Mouse (Mus musculus) hindbrain, embryonic 13.5 days (tissue): Measurements from ENCODE around the gene Lrrtm4. TPM values are rescaled to one million over a fixed set of nuclear protein-coding genes. Genes with fewer than 3 reads are reported as not detected.

Experiments used
- ATAC-seq: fragments of 200-750 bp; cut with Nextera tagmentation; 2 replicates; pipeline ENCODE4 v1.8.0; 2017; ENCODE audit warnings: moderate TSS enrichment; ENCODE audit not compliant: low FRiP score
- H3K27ac ChIP-seq: fragments of 300-500 bp; sonication (generic); 2 replicates; pipeline ENCODE4 v1.5.1; 2015; ENCODE audit warnings: inconsistent platforms, mild to moderate bottlenecking, moderate library complexity
- H3K27me3 ChIP-seq: fragments of 300-500 bp; sonication (generic); 2 replicates; pipeline ENCODE4 v1.6.1; 2015; ENCODE audit warnings: mild to moderate bottlenecking, inconsistent platforms
- H3K36me3 ChIP-seq: fragments of 300-500 bp; sonication (generic); 2 replicates; pipeline ENCODE4 v1.6.1; 2015; ENCODE audit warnings: mild to moderate bottlenecking, inconsistent platforms
- H3K4me1 ChIP-seq: fragments of 300-500 bp; sonication (generic); replicated peaks from 2 replicates; pipeline ENCODE4 v1.6.1; 2015; ENCODE audit warnings: inconsistent platforms
- H3K4me2 ChIP-seq: fragments of 300-500 bp; sonication (generic); 2 replicates; pipeline ENCODE4 v1.6.1; 2015; ENCODE audit warnings: inconsistent platforms, mild to moderate bottlenecking, moderate library complexity
- H3K4me3 ChIP-seq: fragments of 300-500 bp; sonication (generic); 2 replicates; pipeline ENCODE4 v1.5.1; 2015; ENCODE audit warnings: mild to moderate bottlenecking, inconsistent platforms
- H3K9ac ChIP-seq: fragments of 300-500 bp; sonication (generic); 2 replicates; pipeline ENCODE4 v1.6.1; 2015; ENCODE audit warnings: mild to moderate bottlenecking, inconsistent platforms
- H3K9me3 ChIP-seq: fragments of 300-500 bp; sonication (generic); 2 replicates; pipeline ENCODE4 v1.6.1; 2016; ENCODE audit warnings: inconsistent platforms
- WGBS: fragments of 180-500 bp; shearing (Covaris S2); methylation state at CpG from one replicate; pipeline ENCODE4 v1.1.7; 2015; 5-methylcytosine and 5-hydroxymethylcytosine counted together
- polyA plus RNA-seq: library from polyadenylated mRNA; unstranded; fragments of >200 nt; fragmentation: Nextera tagmentation; extraction: Ambion mirVana; gene quantifications from 2 replicates; pipeline ENCODE4 v1.2.1, GENCODE M21; 2015

Gene Lrrtm4
- polyA plus RNA-seq, 1 experiment from 2014 or later, result 12.8 TPM

GRCm38 (mm10) chr6:80582225-80582624, 563.5 kb downstream of the Lrrtm4 start:
- Histone ChIP-seq H3K27me3 (no peaks in the 10 kb centered on the region), H3K9ac (no peak overlapping the region), H3K4me1 (no peaks in the 10 kb centered on the region), H3K27ac (no peak overlapping the region), H3K9me3 (no peaks in the 10 kb centered on the region), H3K4me3 (no peak overlapping the region), H3K4me2 (no peak overlapping the region), H3K36me3 (no peaks in the 10 kb centered on the region)
- 92% methylated on average over 1 of the region's 1 CpGs for WGBS
- no peak for ATAC-seq

- no peak overlapping the region for H3K4me3 ChIP-seq
- no peaks in the 10 kb centered on the region for H3K9me3 ChIP-seq
- no peaks in the 10 kb centered on the region for H3K4me1 ChIP-seq
- H3K36me3 ChIP-seq, result no peaks in the 10 kb centered on the region
- no peak for ATAC-seq
- WGBS, result 54% methylated on average over 1 of the region's 1 CpGs
- no peak overlapping the region for H3K27ac ChIP-seq
- no peak overlapping the region for H3K9ac ChIP-seq
- no peak overlapping the region for H3K4me2 ChIP-seq
- no peaks in the 10 kb centered on the region for H3K27me3 ChIP-seq
Measured at GRCm38 (mm10) chr6:80589776-80590175, 571.1 kb downstream of the Lrrtm4 start.

GRCm38 (mm10) chr6:80619508-80619907, 600.8 kb downstream of the Lrrtm4 start:
- H3K4me1 ChIP-seq, result no peaks in the 10 kb centered on the region
- no peak for ATAC-seq
- no peak overlapping the region for H3K4me3 ChIP-seq
- no peak overlapping the region for H3K9ac ChIP-seq
- H3K36me3 ChIP-seq, result no peaks in the 10 kb centered on the region
- 86% methylated on average over 2 of the region's 2 CpGs for WGBS
- H3K9me3 ChIP-seq, result no peaks in the 10 kb centered on the region
- no peaks in the 10 kb centered on the region for H3K27me3 ChIP-seq
- no peak overlapping the region for H3K4me2 ChIP-seq
- H3K27ac ChIP-seq, result no peak overlapping the region

- H3K27me3 ChIP-seq, result no peaks in the 10 kb centered on the region
- no peak overlapping the region for H3K4me3 ChIP-seq
- WGBS, result 91% methylated on average over 6 of the region's 6 CpGs
- ATAC-seq, result no peak
- H3K4me2 ChIP-seq, result no peak overlapping the region
- H3K36me3 ChIP-seq, result no peaks in the 10 kb centered on the region
- H3K27ac ChIP-seq, result no peak overlapping the region
- H3K9ac ChIP-seq, result no peak overlapping the region
- no peaks in the 10 kb centered on the region for H3K4me1 ChIP-seq
- H3K9me3 ChIP-seq, result no peaks in the 10 kb centered on the region
Measured at GRCm38 (mm10) chr6:80622676-80623334, 604.1 kb downstream of the Lrrtm4 start.

GRCm38 (mm10) chr6:80625509-80625908, 606.8 kb downstream of the Lrrtm4 start:
- ATAC-seq, result no peak
- 94% methylated on average over 4 of the region's 4 CpGs for WGBS
- H3K27ac ChIP-seq, result no peak overlapping the region
- no peak overlapping the region for H3K4me2 ChIP-seq
- no peaks in the 10 kb centered on the region for H3K27me3 ChIP-seq
- H3K9me3 ChIP-seq, result no peaks in the 10 kb centered on the region
- H3K36me3 ChIP-seq, result no peaks in the 10 kb centered on the region
- H3K4me3 ChIP-seq, result no peak overlapping the region
- no peaks in the 10 kb centered on the region for H3K4me1 ChIP-seq
- H3K9ac ChIP-seq, result no peak overlapping the region

GRCm38 (mm10) chr6:80662729-80663128, 644.1 kb downstream of the Lrrtm4 start:
- 84% methylated on average over 5 of the region's 5 CpGs for WGBS
- no peak for ATAC-seq
- Histone ChIP-seq H3K9ac (no peak overlapping the region), H3K4me2 (no peak overlapping the region), H3K36me3 (no peaks in the 10 kb centered on the region), H3K27me3 (no peaks in the 10 kb centered on the region), H3K4me3 (no peak overlapping the region), H3K9me3 (no peaks in the 10 kb centered on the region), H3K27ac (no peak overlapping the region), H3K4me1 (0 out of 2 replicates have a peak, but pooled peaks cover 3% of the 10 kb centered on the region)

- no peaks in the 10 kb centered on the region for H3K36me3 ChIP-seq
- H3K4me3 ChIP-seq, result no peak overlapping the region
- peak; percentile 63; the same call in 1 of the 2 replicates for ATAC-seq
- H3K4me1 ChIP-seq, result 0 out of 2 replicates have a peak, but pooled peaks cover 3% of the 10 kb centered on the region
- H3K9me3 ChIP-seq, result no peaks in the 10 kb centered on the region
- no peak overlapping the region for H3K9ac ChIP-seq
- 47% methylated on average over 4 of the region's 4 CpGs for WGBS
- no peaks in the 10 kb centered on the region for H3K27me3 ChIP-seq
- H3K4me2 ChIP-seq, result no peak overlapping the region
- no peak overlapping the region for H3K27ac ChIP-seq
Measured at GRCm38 (mm10) chr6:80664039-80664438, 645.4 kb downstream of the Lrrtm4 start.

GRCm38 (mm10) chr6:80704183-80704582, 685.5 kb downstream of the Lrrtm4 start:
- no peak overlapping the region for H3K4me3 ChIP-seq
- H3K9me3 ChIP-seq, result no peaks in the 10 kb centered on the region
- WGBS, result 45% methylated on average over 2 of the region's 2 CpGs
- no peaks in the 10 kb centered on the region for H3K27me3 ChIP-seq
- no peaks in the 10 kb centered on the region for H3K4me1 ChIP-seq
- H3K4me2 ChIP-seq, result no peak overlapping the region
- no peak overlapping the region for H3K27ac ChIP-seq
- no peak overlapping the region for H3K9ac ChIP-seq
- H3K36me3 ChIP-seq, result no peaks in the 10 kb centered on the region
- no peak for ATAC-seq

- WGBS, result 66% methylated on average over 5 of the region's 5 CpGs
- no peak overlapping the region for H3K27ac ChIP-seq
- ATAC-seq, result no peak
- no peak overlapping the region for H3K4me3 ChIP-seq
- no peak overlapping the region for H3K9ac ChIP-seq
- H3K9me3 ChIP-seq, result no peaks in the 10 kb centered on the region
- no peaks in the 10 kb centered on the region for H3K36me3 ChIP-seq
- no peaks in the 10 kb centered on the region for H3K4me1 ChIP-seq
- no peaks in the 10 kb centered on the region for H3K27me3 ChIP-seq
- no peak overlapping the region for H3K4me2 ChIP-seq
Measured at GRCm38 (mm10) chr6:80720468-80720867, 701.8 kb downstream of the Lrrtm4 start.

- Histone ChIP-seq H3K4me1 (no peaks in the 10 kb centered on the region), H3K9me3 (no peaks in the 10 kb centered on the region), H3K9ac (no peak overlapping the region), H3K27me3 (no peaks in the 10 kb centered on the region), H3K4me2 (no peak overlapping the region), H3K36me3 (no peaks in the 10 kb centered on the region), H3K27ac (no peak overlapping the region), H3K4me3 (no peak overlapping the region)
- 77% methylated on average over 3 of the region's 3 CpGs for WGBS
- no peak for ATAC-seq
Measured at GRCm38 (mm10) chr6:80733416-80733815, 714.7 kb downstream of the Lrrtm4 start.

GRCm38 (mm10) chr6:80750769-80751168, 732.1 kb downstream of the Lrrtm4 start:
- ATAC-seq, result no peak

GRCm38 (mm10) chr6:80760641-80761204, 742.0 kb downstream of the Lrrtm4 start:
- H3K4me1 ChIP-seq, result no peaks in the 10 kb centered on the region
- no peak overlapping the region for H3K4me3 ChIP-seq
- no peaks in the 10 kb centered on the region for H3K9me3 ChIP-seq
- H3K9ac ChIP-seq, result no peak overlapping the region
- no peak for ATAC-seq
- no peaks in the 10 kb centered on the region for H3K36me3 ChIP-seq
- H3K4me2 ChIP-seq, result no peak overlapping the region
- WGBS, result 82% methylated on average over 5 of the region's 5 CpGs
- no peaks in the 10 kb centered on the region for H3K27me3 ChIP-seq
- H3K27ac ChIP-seq, result no peak overlapping the region

More at GRCm38 (mm10) chr6:80750769-80751168, 732.1 kb downstream of the Lrrtm4 start:
- Histone ChIP-seq H3K4me1 (no peaks in the 10 kb centered on the region), H3K36me3 (no peaks in the 10 kb centered on the region), H3K9me3 (no peaks in the 10 kb centered on the region), H3K27me3 (no peaks in the 10 kb centered on the region), H3K27ac (no peak overlapping the region), H3K4me3 (no peak overlapping the region), H3K9ac (no peak overlapping the region), H3K4me2 (no peak overlapping the region)
- 73% methylated on average over 2 of the region's 2 CpGs for WGBS

- Histone ChIP-seq H3K27ac (no peak overlapping the region), H3K4me3 (no peak overlapping the region), H3K9me3 (no peaks in the 10 kb centered on the region), H3K4me1 (no peaks in the 10 kb centered on the region), H3K36me3 (no peaks in the 10 kb centered on the region), H3K27me3 (no peaks in the 10 kb centered on the region), H3K9ac (no peak overlapping the region), H3K4me2 (no peak overlapping the region)
- no peak for ATAC-seq
Measured at GRCm38 (mm10) chr6:80786282-80786681, 767.6 kb downstream of the Lrrtm4 start.
